Mouse (Mus musculus) gastrocnemius, adult 18-20 months (tissue): ENCODE measurements around the gene Foxd4. TPM values are rescaled to one million over a fixed set of nuclear protein-coding genes. Genes with fewer than 3 reads are reported as not detected.
"Not testable (repeated sequence)": the region's sequence is repeated elsewhere in the genome, so short reads cannot be mapped to it uniquely, and the experiment has no call there.

Experiments
- DNase-seq: peaks from one replicate; pipeline ENCODE4 v3.0.0; 2021; ENCODE audit warnings: low spot score
- microRNA-seq: library from miRNA; unstranded; fragments of <30 nt; microRNA quantifications from one replicate; pipeline ENCODE4 v1.2.0, GENCODE M21; 2021
- total RNA-seq, 2 experiments: library from RNA; stranded (reverse); gene quantifications; 2 replicates each; pipeline ENCODE4 v1.2.3; 2021

The Foxd4 gene
- total RNA-seq, 2 experiments from 2014 or later = not detected

GRCm38 (mm10) chr19:24875129-24875870 is 25.7 kb downstream of the Foxd4 start, which contains the start of gene Gm10053:
Gene Gm10053, plus strand, starts transcription at chr19:24875686.
- DNase-seq = not testable (repeated sequence)

- no peak for DNase-seq
These were observed 27.1 kb downstream of the Foxd4 start for GRCm38 (mm10) chr19:24873873-24874272.

GRCm38 (mm10) chr19:24871037-24871635 is 29.9 kb downstream of the Foxd4 start:
- peak; percentile 64 for DNase-seq

GRCm38 (mm10) chr19:24865436-24865835 is 35.6 kb downstream of the Foxd4 start:
- DNase-seq = no peak

GRCm38 (mm10) chr19:24861612-24862451 is 39.2 kb downstream of the Foxd4 start, which contains the start of gene Pgm5:
Gene Pgm5, minus strand, starts transcription at chr19:24861855.
- DNase-seq = peak; percentile 16

- DNase-seq = no peak
These were observed 39.8 kb downstream of the Foxd4 start for GRCm38 (mm10) chr19:24861276-24861611.

GRCm38 (mm10) chr19:24851456-24852315 is 49.3 kb downstream of the Foxd4 start:
- peak; percentile 42 for DNase-seq

Small RNA genes lying within 50 kb of the gene (microRNA-seq; reads per million reads assigned to microRNA genes)
- not detected for gene Mir3084-1

Other genes with a start within 250 kb of the Foxd4 start
- gene Tmem252, start 227.2 kb downstream of the Foxd4 start, total RNA-seq = under 1 TPM; 0.14 TPM
- 10 to 100 TPM; 14.2 to 19.3 TPM for gene Pgm5, start 39.3 kb downstream of the Foxd4 start, total RNA-seq
- 100 to 1,000 TPM; 441 to 524 TPM for gene Gm10053, start 25.5 kb downstream of the Foxd4 start, total RNA-seq
- gene Cbwd1, start 60.4 kb upstream of the Foxd4 start, total RNA-seq = 10 to 100 TPM; 16.4 to 17.7 TPM
- gene Dock8, start 98.3 kb upstream of the Foxd4 start, total RNA-seq = 1 to 10 TPM; 1.5 to 2.1 TPM